Mouse (Mus musculus) MEL (cell line): Measurements from ENCODE around the gene Serpina3c. TPM values are rescaled to one million over a fixed set of nuclear protein-coding genes. Genes with fewer than 3 reads are reported as not detected.

Experiments
- DNase-seq: peaks from one replicate; pipeline ENCODE4 v3.0.0; 2011; ENCODE audit warnings: low read depth, low spot score
- H3K27ac ChIP-seq: 2 replicates; pipeline ENCODE4 v1.5.1; 2012; ENCODE audit warnings: low read depth, mild to moderate bottlenecking, control low read depth, low read length, moderate library complexity; ENCODE audit not compliant: control insufficient read depth
- H3K27me3 ChIP-seq, 2 experiments: fragments of 150-350 bp in 1 of 2; sonication (generic) in 1 of 2; 2 replicates each; pipeline ENCODE4 v1.6.1; 2012; ENCODE audit warnings: low read length in 2 of 2, mild to moderate bottlenecking in 2 of 2, improper control_type of control experiment in 1 of 2, moderate library complexity in 1 of 2; ENCODE audit not compliant: insufficient read depth in 2 of 2, control insufficient read depth in 1 of 2
- H3K36me3 ChIP-seq, 2 experiments: 2 replicates each; pipeline ENCODE4 v1.6.1; 2012 to 2014; ENCODE audit warnings: low read length in 2 of 2, improper control_type of control experiment in 1 of 2, inconsistent platforms in 1 of 2, mild to moderate bottlenecking in 1 of 2; ENCODE audit not compliant: insufficient read depth in 2 of 2, control insufficient read depth in 1 of 2
- H3K4me1 ChIP-seq, 2 experiments: fragments of 150-350 bp in 1 of 2; sonication (generic) in 1 of 2; 2 replicates each; pipeline ENCODE4 v1.6.1; 2012; ENCODE audit warnings: low read length in 2 of 2, improper control_type of control experiment in 1 of 2, mild to moderate bottlenecking in 1 of 2; ENCODE audit not compliant: insufficient read depth in 2 of 2, control insufficient read depth in 1 of 2
- H3K4me3 ChIP-seq, 2 experiments: fragments of 150-350 bp in 1 of 2; sonication (generic) in 1 of 2; 2 replicates each; pipeline ENCODE4 v1.5.1; 2012; ENCODE audit warnings: low read depth in 2 of 2, low read length in 2 of 2, mild to moderate bottlenecking in 2 of 2, moderate library complexity in 2 of 2, control low read depth in 1 of 2, improper control_type of control experiment in 1 of 2; ENCODE audit not compliant: control insufficient read depth in 1 of 2, insufficient read depth in 1 of 2
- H3K79me2 ChIP-seq: 2 replicates; pipeline ENCODE4 v1.6.1; 2012; ENCODE audit warnings: mild to moderate bottlenecking, low read length, moderate library complexity; ENCODE audit not compliant: control insufficient read depth, poor library complexity, insufficient read depth
- H3K9ac ChIP-seq: 2 replicates; pipeline ENCODE4 v1.6.1; 2012; ENCODE audit warnings: low read depth, mild to moderate bottlenecking, control low read depth, low read length, moderate library complexity; ENCODE audit not compliant: control insufficient read depth, poor library complexity, severe bottlenecking
- H3K9me3 ChIP-seq: fragments of 150-350 bp; sonication (generic); replicated peaks from 2 replicates; pipeline ENCODE4 v1.6.1; 2012; ENCODE audit warnings: mild to moderate bottlenecking, low read length, improper control_type of control experiment, moderate library complexity; ENCODE audit not compliant: insufficient read depth
- BHLHE40 ChIP-seq: IDR thresholded peaks from 2 replicates; pipeline ENCODE4 v1.6.1; 2012; ENCODE audit warnings: low read depth, mild to moderate bottlenecking, inconsistent platforms, low read length, improper control_type of control experiment, borderline replicate concordance
- CTCF ChIP-seq, 3 experiments: IDR thresholded peaks in 2 of 3; conservative IDR thresholded peaks in 1 of 3; 2 replicates each; pipeline ENCODE4 v1.5.1; 2011 to 2012; ENCODE audit warnings: low read length in 3 of 3, low read depth in 2 of 3, mild to moderate bottlenecking in 2 of 3, improper control_type of control experiment in 1 of 3, inconsistent platforms in 1 of 3, mixed read lengths in 1 of 3, moderate library complexity in 1 of 3; ENCODE audit not compliant: control insufficient read depth in 1 of 3, insufficient read depth in 1 of 3, poor library complexity in 1 of 3, severe bottlenecking in 1 of 3
- ETS1 ChIP-seq: IDR thresholded peaks from 2 replicates; pipeline ENCODE4 v1.6.1; 2012; ENCODE audit warnings: low read depth, mild to moderate bottlenecking, inconsistent platforms, low read length, improper control_type of control experiment, moderate library complexity
- GABPA ChIP-seq: IDR thresholded peaks from 2 replicates; pipeline ENCODE4 v1.6.1; 2012; ENCODE audit warnings: low read depth, mild to moderate bottlenecking, inconsistent platforms, low read length, improper control_type of control experiment, moderate library complexity
- MAX ChIP-seq: IDR thresholded peaks from 2 replicates; pipeline ENCODE4 v1.6.1; 2011; ENCODE audit warnings: low read length, improper control_type of control experiment
- MAZ ChIP-seq: IDR thresholded peaks from 2 replicates; pipeline ENCODE4 v1.6.1; 2012; ENCODE audit warnings: low read depth, mild to moderate bottlenecking, inconsistent platforms, low read length, improper control_type of control experiment
- MEF2A ChIP-seq: IDR thresholded peaks from 2 replicates; pipeline ENCODE4 v1.6.1; 2014; ENCODE audit warnings: low read depth, mild to moderate bottlenecking, inconsistent platforms, low read length, improper control_type of control experiment; ENCODE audit not compliant: poor library complexity, insufficient replicate concordance, severe bottlenecking; ENCODE audit errors: extremely low read depth
- MYC ChIP-seq: IDR thresholded peaks from 2 replicates; pipeline ENCODE4 v1.6.1; 2011; ENCODE audit warnings: low read depth, mild to moderate bottlenecking, low read length, improper control_type of control experiment, moderate library complexity
- NELFE ChIP-seq: IDR thresholded peaks from 2 replicates; pipeline ENCODE4 v1.6.1; 2011; ENCODE audit warnings: low read depth, low read length, improper control_type of control experiment
- POLR2A ChIP-seq, 2 experiments: IDR thresholded peaks; 2 replicates each; pipeline ENCODE4 v1.6.1; 2011 to 2012; ENCODE audit warnings: low read length in 2 of 2, mild to moderate bottlenecking in 2 of 2, control low read depth in 1 of 2, improper control_type of control experiment in 1 of 2, low read depth in 1 of 2, moderate library complexity in 1 of 2; ENCODE audit not compliant: control insufficient read depth in 1 of 2, insufficient read depth in 1 of 2, poor library complexity in 1 of 2
- RCOR1 ChIP-seq: IDR thresholded peaks from 2 replicates; pipeline ENCODE4 v1.6.1; 2012; ENCODE audit warnings: low read depth, mild to moderate bottlenecking, inconsistent platforms, low read length, improper control_type of control experiment
- SIN3A ChIP-seq: IDR thresholded peaks from 2 replicates; pipeline ENCODE4 v1.6.1; 2012; ENCODE audit warnings: low read length, improper control_type of control experiment, inconsistent platforms
- TBP ChIP-seq: IDR thresholded peaks from 2 replicates; pipeline ENCODE4 v1.8.0; 2011; ENCODE audit warnings: low read depth, low read length, improper control_type of control experiment
- TCF12 ChIP-seq: IDR thresholded peaks from 2 replicates; pipeline ENCODE4 v1.6.1; 2014; ENCODE audit warnings: low read depth, mild to moderate bottlenecking, inconsistent platforms, low read length, improper control_type of control experiment, moderate library complexity
- UBTF ChIP-seq: IDR thresholded peaks from 2 replicates; pipeline ENCODE4 v1.6.1; 2012; ENCODE audit warnings: low read depth, mild to moderate bottlenecking, inconsistent platforms, low read length, improper control_type of control experiment, moderate library complexity, borderline replicate concordance; ENCODE audit not compliant: insufficient read depth
- USF1 ChIP-seq: IDR thresholded peaks from 2 replicates; pipeline ENCODE4 v1.6.1; 2014; ENCODE audit warnings: low read depth, mild to moderate bottlenecking, inconsistent platforms, low read length, improper control_type of control experiment, moderate library complexity
- ZKSCAN1 ChIP-seq: IDR thresholded peaks from 2 replicates; pipeline ENCODE4 v1.6.1; 2012; ENCODE audit warnings: low read depth, mild to moderate bottlenecking, inconsistent platforms, low read length, improper control_type of control experiment, moderate library complexity
- ZMIZ1 ChIP-seq: IDR thresholded peaks from 2 replicates; pipeline ENCODE4 v1.6.1; 2012; ENCODE audit warnings: low read depth, mild to moderate bottlenecking, inconsistent platforms, low read length, improper control_type of control experiment, moderate library complexity
- polyA plus RNA-seq, 2 experiments: library from polyadenylated mRNA; stranded (reverse) in 1 of 2; unstranded in 1 of 2; fragments of >175 nt in 1 of 2; fragments of >200 nt in 1 of 2; gene quantifications; 2 replicates each; pipeline versions ENCODE4 v1.2.1 to v1.2.4; 2012; ENCODE audit warnings: low replicate concordance in 2 of 2, low read depth in 1 of 2; ENCODE audit not compliant: insufficient read length in 2 of 2, insufficient read depth in 1 of 2, missing spikeins in 1 of 2
- total RNA-seq: library from RNA; depleted of rRNA; stranded (reverse); fragments of 300-350 nt; gene quantifications from 2 replicates; pipeline ENCODE4 v1.2.3, GENCODE M21; 2012

Serpina3c gene
- total and polyA plus RNA-seq, 3 experiments: not detected

GRCm38 (mm10) chr12:104178577-104178976 is 24.9 kb upstream of the Serpina3c start:
- Histone ChIP-seq H3K9me3 (no peaks in the 10 kb centered on the region), H3K79me2 (no peaks in the 10 kb centered on the region), H3K36me3 (no peaks in the 10 kb centered on the region)

DNA sequence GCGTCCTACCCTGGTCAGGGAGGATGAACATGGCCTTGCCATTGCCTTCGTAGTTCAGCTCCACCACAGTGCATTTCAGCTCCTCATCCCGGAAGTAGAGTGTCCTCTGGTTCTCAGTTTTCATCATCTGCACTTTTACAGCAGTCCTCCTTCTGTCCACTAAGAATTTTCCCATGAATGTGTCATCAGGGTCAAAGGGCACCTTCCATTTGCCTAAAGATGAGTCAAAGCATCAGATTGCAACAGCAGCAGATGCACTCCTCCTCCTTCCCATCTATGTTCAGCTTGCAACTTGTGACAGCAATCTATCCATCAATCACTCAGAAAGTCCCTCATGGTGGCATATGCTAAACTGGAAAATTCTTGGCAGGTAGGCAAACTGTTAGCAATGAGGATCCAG is 22.0 kb upstream of the Serpina3c start:
- Histone ChIP-seq H3K79me2 (no peaks in the 10 kb centered on the region), H3K27ac (no peak overlapping the region), H3K9ac (no peak overlapping the region), H3K4me1 (no peaks in the 10 kb centered on the region), H3K4me3 (no peak overlapping the region), H3K9me3 (no peaks in the 10 kb centered on the region), H3K36me3 (no peaks in the 10 kb centered on the region), H3K27me3 (no peaks in the 10 kb centered on the region)
- TF ChIP-seq MAX: no peak
- TF ChIP-seq CTCF (IDR thresholded peaks at IDR 0.05 in 2 of 3, conservative IDR thresholded peaks at IDR 0.05 in 1 of 3; ENCODE audit: control insufficient read depth in 1 of 3, insufficient read depth in 1 of 3, low read depth in 2 of 3, low read length in 3 of 3, poor library complexity in 1 of 3, severe bottlenecking in 1 of 3): no peak
- no peak for TF ChIP-seq POLR2A (IDR thresholded peaks at IDR 0.05; ENCODE audit: control insufficient read depth in 1 of 2, insufficient read depth in 1 of 2, low read depth in 1 of 2, low read length in 2 of 2, poor library complexity in 1 of 2)
- no peak for TF ChIP-seq NELFE
- no peak for TF ChIP-seq USF1
- no peak for TF ChIP-seq MAZ
- TF ChIP-seq GABPA: no peak
- no peak for TF ChIP-seq BHLHE40
- TF ChIP-seq ZMIZ1: no peak
- TF ChIP-seq ZKSCAN1: no peak
- TF ChIP-seq TBP: no peak
- no peak for TF ChIP-seq MEF2A
- no peak for TF ChIP-seq ETS1
- TF ChIP-seq RCOR1: no peak
- no peak for TF ChIP-seq MYC
- no peak for TF ChIP-seq SIN3A
- no peak for TF ChIP-seq TCF12
- DNase-seq: no peak

More at GRCm38 (mm10) chr12:104178577-104178976, 24.9 kb upstream of the Serpina3c start:
- H3K9ac ChIP-seq: no peak overlapping the region
- no peak overlapping the region for H3K27ac ChIP-seq
- H3K4me1 ChIP-seq: no peaks in the 10 kb centered on the region
- no peak overlapping the region for H3K4me3 ChIP-seq
- H3K27me3 ChIP-seq: no peaks in the 10 kb centered on the region
- DNase-seq: no peak
- TF ChIP-seq USF1 (no peak), SIN3A (no peak), RCOR1 (no peak), CTCF (IDR thresholded peaks at IDR 0.05 in 2 of 3, conservative IDR thresholded peaks at IDR 0.05 in 1 of 3; ENCODE audit: control insufficient read depth in 1 of 3, insufficient read depth in 1 of 3, low read depth in 2 of 3, low read length in 3 of 3, poor library complexity in 1 of 3, severe bottlenecking in 1 of 3) (no peak), UBTF (no peak), ETS1 (no peak)
